Mouse (Mus musculus): ENCODE results near the gene Mgp. TPM values are rescaled to one million over a fixed set of nuclear protein-coding genes. Genes with fewer than 3 reads are reported as not detected.

Mgp gene
- polyA plus RNA-seq, 1 experiment: 132 TPM

GRCm38 (mm10) chr6:136906283-136906936, 30.8 kb upstream of the Mgp start:
- Histone ChIP-seq H3K4me3 (no peak overlapping the region), H3K27me3 (ENCODE audit: control insufficient read depth, insufficient read depth, insufficient read length) (no peaks in the 10 kb centered on the region), H3K79me2 (ENCODE audit: control insufficient read depth, insufficient read depth) (no peaks in the 10 kb centered on the region), H3ac (ENCODE audit: control insufficient read depth, insufficient read length) (no peak overlapping the region), H3K4me2 (ENCODE audit: low read depth) (no peak overlapping the region), H3K36me3 (ENCODE audit: control insufficient read depth, insufficient read depth) (no peaks in the 10 kb centered on the region)
- TF ChIP-seq MYOD1 (IDR thresholded peaks at IDR 0.05; ENCODE audit: control insufficient read depth in 1 of 3, insufficient read length in 2 of 3, low read depth in 2 of 3) (peak in 1 of 3 experiments; percentile 5), POLR2AphosphoS2 (IDR thresholded peaks at IDR 0.05; ENCODE audit: insufficient read length, low read depth) (no peak)

- H3K4me2 ChIP-seq (ENCODE audit: low read depth): peak overlapping the region; percentile 63
- no peaks in the 10 kb centered on the region for H3K36me3 ChIP-seq (ENCODE audit: control insufficient read depth, insufficient read depth)
- TF ChIP-seq MYOG (IDR thresholded peaks at IDR 0.05; ENCODE audit: control insufficient read depth in 1 of 3, insufficient read depth in 1 of 3, insufficient read length in 2 of 3, low read depth in 2 of 3) (peak in 1 of 3 experiments; percentile 50), MYOD1 (IDR thresholded peaks at IDR 0.05; ENCODE audit: control insufficient read depth in 1 of 3, insufficient read length in 2 of 3, low read depth in 2 of 3) (peak; percentile 30 to 64 (median 55)), CEBPB (IDR thresholded peaks at IDR 0.05; ENCODE audit: insufficient read depth, poor library complexity, severe bottlenecking) (peak; percentile 59), TCF3 (IDR thresholded peaks at IDR 0.05; ENCODE audit: insufficient read length, low read depth) (no peak)
- H3K27me3 ChIP-seq (ENCODE audit: control insufficient read depth, insufficient read depth, insufficient read length): no peaks in the 10 kb centered on the region
- no peak overlapping the region for H3ac ChIP-seq (ENCODE audit: control insufficient read depth, insufficient read length)
- H3K4me3 ChIP-seq: no peak overlapping the region
- H3K79me2 ChIP-seq (ENCODE audit: control insufficient read depth, insufficient read depth): no peaks in the 10 kb centered on the region
These were observed 28.4 kb upstream of the Mgp start for GRCm38 (mm10) chr6:136903885-136904470.

- Histone ChIP-seq H3ac (ENCODE audit: control insufficient read depth, insufficient read length) (no peak overlapping the region), H3K27me3 (ENCODE audit: control insufficient read depth, insufficient read depth, insufficient read length) (no peaks in the 10 kb centered on the region), H3K4me2 (ENCODE audit: low read depth) (no peak overlapping the region), H3K36me3 (ENCODE audit: control insufficient read depth, insufficient read depth) (no peaks in the 10 kb centered on the region), H3K79me2 (ENCODE audit: control insufficient read depth, insufficient read depth) (no peaks in the 10 kb centered on the region), H3K4me3 (no peak overlapping the region)
- TF ChIP-seq POLR2AphosphoS2 (IDR thresholded peaks at IDR 0.05; ENCODE audit: insufficient read length, low read depth) (no peak), REST (IDR thresholded peaks at IDR 0.05; ENCODE audit: insufficient read depth, insufficient read length) (no peak), POLR2A (IDR thresholded peaks at IDR 0.05; ENCODE audit: insufficient read length, low read depth) (no peak), CEBPB (IDR thresholded peaks at IDR 0.05; ENCODE audit: insufficient read depth, poor library complexity, severe bottlenecking) (no peak), E2F4 (IDR thresholded peaks at IDR 0.05; ENCODE audit: insufficient read depth) (no peak), SRF (IDR thresholded peaks at IDR 0.05; ENCODE audit: control insufficient read depth, insufficient read length, low read depth) (no peak), MYOG (IDR thresholded peaks at IDR 0.05; ENCODE audit: control insufficient read depth in 1 of 3, insufficient read depth in 1 of 3, insufficient read length in 2 of 3, low read depth in 2 of 3) (no peak), USF1 (IDR thresholded peaks at IDR 0.05; ENCODE audit: low read depth) (no peak), MAX (IDR thresholded peaks at IDR 0.05; ENCODE audit: low read depth) (no peak), MYOD1 (IDR thresholded peaks at IDR 0.05; ENCODE audit: control insufficient read depth in 1 of 3, insufficient read length in 2 of 3, low read depth in 2 of 3) (no peak), TCF12 (IDR thresholded peaks at IDR 0.05; ENCODE audit: insufficient read depth, poor library complexity, severe bottlenecking) (no peak)
These were observed 26.9 kb upstream of the Mgp start for GRCm38 (mm10) chr6:136902527-136902926.

GRCm38 (mm10) chr6:136901010-136901409, 25.4 kb upstream of the Mgp start:
- Histone ChIP-seq H3K36me3 (ENCODE audit: control insufficient read depth, insufficient read depth) (no peaks in the 10 kb centered on the region), H3K79me2 (ENCODE audit: control insufficient read depth, insufficient read depth) (no peaks in the 10 kb centered on the region), H3K27me3 (ENCODE audit: control insufficient read depth, insufficient read depth, insufficient read length) (no peaks in the 10 kb centered on the region), H3K4me2 (ENCODE audit: low read depth) (peak overlapping the region; percentile 62), H3K4me3 (no peak overlapping the region), H3ac (ENCODE audit: control insufficient read depth, insufficient read length) (no peak overlapping the region)
- TF ChIP-seq USF1 (IDR thresholded peaks at IDR 0.05; ENCODE audit: low read depth): no peak
- TF ChIP-seq E2F4 (IDR thresholded peaks at IDR 0.05; ENCODE audit: insufficient read depth): no peak
- no peak for TF ChIP-seq MYOG (IDR thresholded peaks at IDR 0.05; ENCODE audit: control insufficient read depth in 1 of 3, insufficient read depth in 1 of 3, insufficient read length in 2 of 3, low read depth in 2 of 3)
- TF ChIP-seq TCF12 (IDR thresholded peaks at IDR 0.05; ENCODE audit: insufficient read depth, poor library complexity, severe bottlenecking): no peak
- TF ChIP-seq CEBPB (IDR thresholded peaks at IDR 0.05; ENCODE audit: insufficient read depth, poor library complexity, severe bottlenecking): no peak
- no peak for TF ChIP-seq MYOD1 (IDR thresholded peaks at IDR 0.05; ENCODE audit: control insufficient read depth in 1 of 3, insufficient read length in 2 of 3, low read depth in 2 of 3)
- TF ChIP-seq POLR2AphosphoS2 (IDR thresholded peaks at IDR 0.05; ENCODE audit: insufficient read length, low read depth): no peak
- no peak for TF ChIP-seq TCF3 (IDR thresholded peaks at IDR 0.05; ENCODE audit: insufficient read length, low read depth)
- no peak for TF ChIP-seq POLR2A (IDR thresholded peaks at IDR 0.05; ENCODE audit: insufficient read length, low read depth)
- TF ChIP-seq REST (IDR thresholded peaks at IDR 0.05; ENCODE audit: insufficient read depth, insufficient read length): no peak
- TF ChIP-seq SRF (IDR thresholded peaks at IDR 0.05; ENCODE audit: control insufficient read depth, insufficient read length, low read depth): no peak
- no peak for TF ChIP-seq MAX (IDR thresholded peaks at IDR 0.05; ENCODE audit: low read depth)

- no peaks in the 10 kb centered on the region for H3K36me3 ChIP-seq (ENCODE audit: control insufficient read depth, insufficient read depth)
- H3K27me3 ChIP-seq (ENCODE audit: control insufficient read depth, insufficient read depth, insufficient read length): no peaks in the 10 kb centered on the region
- no peaks in the 10 kb centered on the region for H3K79me2 ChIP-seq (ENCODE audit: control insufficient read depth, insufficient read depth)
- no peak overlapping the region for H3ac ChIP-seq (ENCODE audit: control insufficient read depth, insufficient read length)
- H3K4me2 ChIP-seq (ENCODE audit: low read depth): peak overlapping the region; percentile 62
- no peak for TF ChIP-seq TCF3 (IDR thresholded peaks at IDR 0.05; ENCODE audit: insufficient read length, low read depth)
- TF ChIP-seq USF1 (IDR thresholded peaks at IDR 0.05; ENCODE audit: low read depth): peak; percentile 23
- TF ChIP-seq CEBPB (IDR thresholded peaks at IDR 0.05; ENCODE audit: insufficient read depth, poor library complexity, severe bottlenecking): peak; percentile 29; the same call in 1 of the 2 replicates
- H3K4me3 ChIP-seq: no peak overlapping the region
These were observed 24.9 kb upstream of the Mgp start for GRCm38 (mm10) chr6:136900369-136901009.

Data from myocyte (in vitro differentiated cells).